Mouse (Mus musculus) intestine, embryonic 14.5 days (tissue): ENCODE measurements at regions not wholly inside any gene's neighbourhood (a gene's known extent, or its start where the extent isn't known, plus 50 kb on each side); places are given as distances from the start of the nearest gene placed in this dataset.

Experiments used
- ATAC-seq: fragments of 200-750 bp; cut with Nextera tagmentation; replicated peaks from 2 replicates; pipeline ENCODE4 v1.8.0; 2017; ENCODE audit warnings: low read depth, moderate number of reproducible peaks, moderate TSS enrichment, moderate library complexity; ENCODE audit not compliant: low FRiP score, low TSS enrichment
- DNase-seq: peaks from one replicate; pipeline ENCODE4 v3.0.0-alpha.2; 2018; ENCODE audit warnings: low spot score
- H3K27ac ChIP-seq: fragments of 300-500 bp; sonication (generic); 2 replicates; pipeline ENCODE4 v1.5.1; 2014; ENCODE audit warnings: low read depth, mild to moderate bottlenecking, control low read depth
- H3K27me3 ChIP-seq: fragments of 300-500 bp; sonication (generic); replicated peaks from 2 replicates; pipeline ENCODE4 v1.6.1; 2014; ENCODE audit warnings: low read length, control low read depth; ENCODE audit not compliant: control insufficient read depth, insufficient read depth
- H3K36me3 ChIP-seq: fragments of 300-500 bp; sonication (generic); 2 replicates; pipeline ENCODE4 v1.6.1; 2014; ENCODE audit warnings: low read length, control low read depth; ENCODE audit not compliant: control insufficient read depth, insufficient read depth
- H3K4me1 ChIP-seq: fragments of 300-500 bp; sonication (generic); replicated peaks from 2 replicates; pipeline ENCODE4 v1.6.1; 2014; ENCODE audit warnings: low read length, control low read depth, mixed read lengths; ENCODE audit not compliant: control insufficient read depth, insufficient read depth
- H3K4me2 ChIP-seq: fragments of 300-500 bp; sonication (generic); 2 replicates; pipeline ENCODE4 v1.6.1; 2014; ENCODE audit warnings: low read length
- H3K4me3 ChIP-seq: fragments of 300-500 bp; sonication (generic); 2 replicates; pipeline ENCODE4 v1.5.1; 2014; ENCODE audit warnings: low read depth, low read length, control low read depth, mixed read lengths
- H3K9ac ChIP-seq: fragments of 300-500 bp; sonication (generic); 2 replicates; pipeline ENCODE4 v1.6.1; 2014; ENCODE audit warnings: mild to moderate bottlenecking, low read length
- H3K9me3 ChIP-seq: fragments of 300-500 bp; sonication (generic); 2 replicates; pipeline ENCODE4 v1.6.1; 2016; ENCODE audit warnings: low read length, control low read depth; ENCODE audit not compliant: control insufficient read depth
- WGBS: fragments of 180-500 bp; shearing (Covaris S2); extraction: QIAGEN DNeasy Blood & Tissue Kit; methylation state at CpG from one replicate; pipeline ENCODE4 v1.1.7; 2014; 5-methylcytosine and 5-hydroxymethylcytosine counted together

- no peaks in the 10 kb centered on the region for H3K27me3 ChIP-seq
- no peak overlapping the region for H3K9ac ChIP-seq
- no peaks in the 10 kb centered on the region for H3K4me1 ChIP-seq
- WGBS: 30% methylated on average over 3 of the region's 3 CpGs
- H3K4me2 ChIP-seq: no peak overlapping the region
- no peaks in the 10 kb centered on the region for H3K9me3 ChIP-seq
- ATAC-seq (no peak), DNase-seq (no peak)
- no peak overlapping the region for H3K27ac ChIP-seq
- no peak overlapping the region for H3K4me3 ChIP-seq
- H3K36me3 ChIP-seq: no peaks in the 10 kb centered on the region
These were observed 678.8 kb downstream of the Adam6a start for GRCm38 (mm10) chr12:114222541-114222940.
